Mouse (Mus musculus) intestine, embryonic 14.5 days (tissue): ENCODE measurements around the gene Morc1. TPM values are rescaled to one million over a fixed set of nuclear protein-coding genes. Genes with fewer than 3 reads are reported as not detected.

Experiments
- ATAC-seq: fragments of 200-750 bp; cut with Nextera tagmentation; replicated peaks from 2 replicates; pipeline ENCODE4 v1.8.0; 2017; ENCODE audit warnings: low read depth, moderate number of reproducible peaks, moderate TSS enrichment, moderate library complexity; ENCODE audit not compliant: low FRiP score, low TSS enrichment
- DNase-seq: peaks from one replicate; pipeline ENCODE4 v3.0.0-alpha.2; 2018; ENCODE audit warnings: low spot score
- H3K27ac ChIP-seq: fragments of 300-500 bp; sonication (generic); 2 replicates; pipeline ENCODE4 v1.5.1; 2014; ENCODE audit warnings: low read depth, mild to moderate bottlenecking, control low read depth
- H3K27me3 ChIP-seq: fragments of 300-500 bp; sonication (generic); replicated peaks from 2 replicates; pipeline ENCODE4 v1.6.1; 2014; ENCODE audit warnings: low read length, control low read depth; ENCODE audit not compliant: control insufficient read depth, insufficient read depth
- H3K36me3 ChIP-seq: fragments of 300-500 bp; sonication (generic); 2 replicates; pipeline ENCODE4 v1.6.1; 2014; ENCODE audit warnings: low read length, control low read depth; ENCODE audit not compliant: control insufficient read depth, insufficient read depth
- H3K4me1 ChIP-seq: fragments of 300-500 bp; sonication (generic); replicated peaks from 2 replicates; pipeline ENCODE4 v1.6.1; 2014; ENCODE audit warnings: low read length, control low read depth, mixed read lengths; ENCODE audit not compliant: control insufficient read depth, insufficient read depth
- H3K4me2 ChIP-seq: fragments of 300-500 bp; sonication (generic); 2 replicates; pipeline ENCODE4 v1.6.1; 2014; ENCODE audit warnings: low read length
- H3K4me3 ChIP-seq: fragments of 300-500 bp; sonication (generic); 2 replicates; pipeline ENCODE4 v1.5.1; 2014; ENCODE audit warnings: low read depth, low read length, control low read depth, mixed read lengths
- H3K9ac ChIP-seq: fragments of 300-500 bp; sonication (generic); 2 replicates; pipeline ENCODE4 v1.6.1; 2014; ENCODE audit warnings: mild to moderate bottlenecking, low read length
- H3K9me3 ChIP-seq: fragments of 300-500 bp; sonication (generic); 2 replicates; pipeline ENCODE4 v1.6.1; 2016; ENCODE audit warnings: low read length, control low read depth; ENCODE audit not compliant: control insufficient read depth
- WGBS: fragments of 180-500 bp; shearing (Covaris S2); extraction: QIAGEN DNeasy Blood & Tissue Kit; methylation state at CpG from one replicate; pipeline ENCODE4 v1.1.7; 2014; 5-methylcytosine and 5-hydroxymethylcytosine counted together
- polyA plus RNA-seq: library from polyadenylated mRNA; unstranded; fragments of >200 nt; fragmentation: Nextera tagmentation; extraction: Ambion mirVana; gene quantifications from 2 replicates; pipeline ENCODE4 v1.2.1, GENCODE M21; 2014

The Morc1 gene
- 0.14 TPM in 1 of 2 replicates, not detected in the other for polyA plus RNA-seq

- no peak for DNase-seq
- no peak for ATAC-seq
- Histone ChIP-seq H3K36me3 (no peaks in the 10 kb centered on the region), H3K4me2 (no peak within 1 kb of the TSS), H3K4me1 (no peaks in the 10 kb centered on the region), H3K9ac (no peak within 1 kb of the TSS), H3K27me3 (no peaks in the 10 kb centered on the region), H3K9me3 (no peaks in the 10 kb centered on the region), H3K4me3 (no peak within 1 kb of the TSS), H3K27ac (no peak within 1 kb of the TSS)
- WGBS: 92% methylated on average over 15 of the region's 15 CpGs
These were observed at the start of gene Morc1 for GRCm38 (mm10) chr16:48431027-48431426. Morc1 (plus strand) TSS chr16:48431237.

- no peak overlapping the region for H3K27ac ChIP-seq
- ATAC-seq (no peak), DNase-seq (no peak)
- no peaks in the 10 kb centered on the region for H3K36me3 ChIP-seq
- no peak overlapping the region for H3K4me2 ChIP-seq
- WGBS: 75% methylated on average over 3 of the region's 3 CpGs
- H3K9ac ChIP-seq: no peak overlapping the region
- no peaks in the 10 kb centered on the region for H3K4me1 ChIP-seq
- no peaks in the 10 kb centered on the region for H3K9me3 ChIP-seq
- no peaks in the 10 kb centered on the region for H3K27me3 ChIP-seq
- H3K4me3 ChIP-seq: no peak overlapping the region
These were observed 47.3 kb upstream of the Morc1 start for GRCm38 (mm10) chr16:48383582-48384257.

- DNase-seq (no peak), ATAC-seq (no peak)
- WGBS: 70% methylated on average over 2 of the region's 2 CpGs
- Histone ChIP-seq H3K27me3 (no peaks in the 10 kb centered on the region), H3K9me3 (no peaks in the 10 kb centered on the region), H3K27ac (no peak overlapping the region), H3K36me3 (no peaks in the 10 kb centered on the region), H3K4me3 (no peak overlapping the region), H3K4me2 (no peak overlapping the region), H3K4me1 (no peaks in the 10 kb centered on the region), H3K9ac (no peak overlapping the region)
These were observed 44.1 kb upstream of the Morc1 start for GRCm38 (mm10) chr16:48386982-48387381.

- H3K4me3 ChIP-seq: no peak overlapping the region
- no peak overlapping the region for H3K9ac ChIP-seq
- H3K36me3 ChIP-seq: no peaks in the 10 kb centered on the region
- no peak overlapping the region for H3K4me2 ChIP-seq
- DNase-seq: no peak
- ATAC-seq: no peak
- no peaks in the 10 kb centered on the region for H3K9me3 ChIP-seq
- WGBS: 84% methylated on average over 2 of the region's 2 CpGs
- H3K4me1 ChIP-seq: no peaks in the 10 kb centered on the region
- H3K27ac ChIP-seq: no peak overlapping the region
- no peaks in the 10 kb centered on the region for H3K27me3 ChIP-seq
These were observed 35.8 kb upstream of the Morc1 start for GRCm38 (mm10) chr16:48395278-48395677.

GRCm38 (mm10) chr16:48402963-48403362 lies 28.1 kb upstream of the Morc1 start:
- no peak overlapping the region for H3K4me3 ChIP-seq
- no peaks in the 10 kb centered on the region for H3K9me3 ChIP-seq
- H3K27ac ChIP-seq: no peak overlapping the region
- no peaks in the 10 kb centered on the region for H3K36me3 ChIP-seq
- H3K4me1 ChIP-seq: no peaks in the 10 kb centered on the region
- no peaks in the 10 kb centered on the region for H3K27me3 ChIP-seq
- WGBS: 70% methylated on average over 4 of the region's 4 CpGs
- DNase-seq (no peak), ATAC-seq (no peak)
- H3K4me2 ChIP-seq: no peak overlapping the region
- no peak overlapping the region for H3K9ac ChIP-seq

GRCm38 (mm10) chr16:48403423-48403822 lies 27.6 kb upstream of the Morc1 start:
- no peaks in the 10 kb centered on the region for H3K27me3 ChIP-seq
- no peak overlapping the region for H3K4me3 ChIP-seq
- H3K4me2 ChIP-seq: no peak overlapping the region
- H3K36me3 ChIP-seq: no peaks in the 10 kb centered on the region
- no peak for DNase-seq
- H3K27ac ChIP-seq: no peak overlapping the region
- H3K4me1 ChIP-seq: no peaks in the 10 kb centered on the region
- WGBS: 54% methylated on average over 3 of the region's 3 CpGs
- no peak for ATAC-seq
- H3K9ac ChIP-seq: no peak overlapping the region
- no peaks in the 10 kb centered on the region for H3K9me3 ChIP-seq

GRCm38 (mm10) chr16:48404009-48404408 lies 27.0 kb upstream of the Morc1 start:
- no peak for DNase-seq
- no peaks in the 10 kb centered on the region for H3K36me3 ChIP-seq
- no peak overlapping the region for H3K9ac ChIP-seq
- no peak overlapping the region for H3K27ac ChIP-seq
- no peaks in the 10 kb centered on the region for H3K9me3 ChIP-seq
- no peak for ATAC-seq
- H3K4me2 ChIP-seq: no peak overlapping the region
- no peaks in the 10 kb centered on the region for H3K27me3 ChIP-seq
- H3K4me3 ChIP-seq: no peak overlapping the region
- H3K4me1 ChIP-seq: no peaks in the 10 kb centered on the region

- no peak for DNase-seq
These were observed 25.2 kb upstream of the Morc1 start for GRCm38 (mm10) chr16:48405674-48406403.

More at GRCm38 (mm10) chr16:48405674-48406403, 25.2 kb upstream of the Morc1 start:
- H3K9ac ChIP-seq: no peak overlapping the region
- no peak overlapping the region for H3K4me2 ChIP-seq
- no peaks in the 10 kb centered on the region for H3K9me3 ChIP-seq
- H3K27me3 ChIP-seq: no peaks in the 10 kb centered on the region
- H3K4me1 ChIP-seq: peaks cover 9% of the 10 kb centered on the region; the same call in 1 of the 2 replicates
- 55% methylated on average over 10 of the region's 10 CpGs for WGBS
- no peak overlapping the region for H3K4me3 ChIP-seq
- no peak for ATAC-seq
- no peak overlapping the region for H3K27ac ChIP-seq
- H3K36me3 ChIP-seq: no peaks in the 10 kb centered on the region
